Mouse (Mus musculus): ENCODE data around the gene Ttll12.

The Ttll12 gene

DNA sequence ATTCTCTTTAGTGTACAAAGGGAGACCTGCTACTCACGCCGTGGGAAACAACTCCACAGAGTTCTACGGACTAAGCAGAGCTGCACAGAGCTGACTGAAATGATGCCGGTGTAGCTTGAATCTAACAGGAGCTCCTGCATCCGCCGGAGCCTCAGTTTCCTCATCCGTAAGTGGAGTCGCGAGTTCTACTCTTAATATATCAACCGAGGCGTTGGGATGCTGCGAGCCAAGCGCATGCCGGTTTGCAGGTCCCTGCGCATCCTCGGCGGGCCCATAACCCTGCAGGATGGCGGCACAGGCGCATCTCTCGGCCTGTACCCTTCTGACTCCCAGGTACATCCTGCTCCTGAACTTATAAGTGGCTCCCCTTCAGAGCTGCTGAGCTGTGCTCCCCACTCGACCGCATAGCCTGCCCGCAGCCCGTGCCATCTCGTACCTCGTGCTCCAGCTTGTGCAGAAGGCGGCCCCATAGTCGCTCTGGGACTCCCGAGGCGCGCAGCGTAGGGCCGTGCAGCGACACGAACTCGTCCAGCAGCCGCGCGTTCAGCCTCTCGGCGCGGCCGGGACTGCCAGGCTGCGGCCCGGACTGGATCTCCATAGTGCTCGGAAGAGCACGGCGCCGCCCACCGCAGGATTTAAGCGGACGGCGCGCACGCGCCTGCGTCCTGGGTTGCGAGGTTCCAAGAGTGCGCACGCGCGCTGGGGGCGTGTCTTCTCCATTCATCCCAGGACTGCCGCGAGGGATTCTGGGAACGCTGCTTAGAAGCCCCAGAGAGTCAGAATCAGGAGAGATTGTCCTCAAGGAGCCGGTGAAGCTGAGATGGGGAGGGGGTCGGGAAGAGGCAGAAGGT, at the start of gene Ttll12:
Ttll12 (minus strand) TSS at position 645 of the 851 bp plus-strand sequence.
- DNase-seq (ENCODE audit: low spot score in 2 of 2) = peak; percentile 93 to 96

DNA sequence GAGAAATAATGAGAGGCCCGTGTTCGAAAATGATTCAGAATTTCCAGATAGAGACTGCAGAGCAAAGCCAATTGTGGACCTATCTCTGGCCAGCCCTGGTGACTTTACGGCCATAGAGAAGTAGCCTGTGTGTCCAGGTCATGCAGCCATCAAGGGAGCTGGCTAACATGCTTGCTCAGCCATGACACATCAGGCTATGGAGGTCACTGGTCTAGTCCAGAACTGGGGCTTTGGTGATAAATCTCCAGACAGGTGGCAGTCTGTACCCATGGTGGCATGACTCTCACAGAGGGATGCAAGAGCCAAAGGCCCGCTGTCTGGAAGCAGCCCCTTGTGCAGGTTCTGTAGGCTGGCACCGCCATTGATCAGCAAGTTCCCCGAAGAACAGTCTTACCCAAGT, 47.6 kb upstream of the Ttll12 start:
- DNase-seq (ENCODE audit: low spot score in 2 of 2) = no peak

DNA sequence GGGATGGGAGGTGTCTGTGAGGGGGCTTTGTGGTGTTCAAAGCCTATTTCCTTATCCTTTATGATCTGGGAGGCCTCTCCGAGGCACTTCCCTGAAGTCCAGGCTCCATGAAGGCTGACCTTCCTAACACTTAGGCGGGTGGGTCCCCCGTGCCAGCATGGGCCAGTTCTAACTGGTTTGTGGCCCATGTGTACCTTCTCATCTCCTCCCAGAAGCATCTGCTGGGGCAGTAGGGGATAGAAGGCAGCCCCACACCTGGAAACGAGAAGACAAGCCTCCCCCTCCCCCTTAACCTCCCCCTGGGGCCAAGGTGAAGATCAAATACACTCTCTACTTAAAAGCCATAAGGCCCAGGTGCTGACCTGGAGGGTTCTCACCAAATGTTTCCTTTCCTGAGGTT, 45.3 kb upstream of the Ttll12 start:
- DNase-seq (ENCODE audit: low spot score in 2 of 2) = no peak

DNA sequence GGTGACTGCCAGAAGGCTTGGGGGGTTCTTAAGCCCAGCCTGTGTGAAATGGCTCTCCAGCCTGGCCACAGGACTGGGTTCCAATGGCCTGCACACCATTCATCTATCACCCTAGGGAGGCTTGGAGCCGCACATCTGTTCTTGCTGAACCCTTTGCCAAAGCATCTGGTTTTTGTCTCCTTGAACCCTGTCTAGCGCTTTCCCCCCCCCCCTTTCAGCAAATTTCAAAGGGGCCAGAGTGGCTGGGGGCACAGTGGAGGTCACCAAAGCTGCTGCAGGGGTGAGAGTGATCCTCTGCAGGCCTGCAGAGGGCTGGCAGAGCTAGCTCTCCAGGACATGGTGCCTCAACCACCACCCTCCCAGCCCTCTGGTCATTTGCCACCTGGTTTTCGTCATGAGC, 44.2 kb upstream of the Ttll12 start:
- no peak for DNase-seq (ENCODE audit: low spot score in 2 of 2)

DNA sequence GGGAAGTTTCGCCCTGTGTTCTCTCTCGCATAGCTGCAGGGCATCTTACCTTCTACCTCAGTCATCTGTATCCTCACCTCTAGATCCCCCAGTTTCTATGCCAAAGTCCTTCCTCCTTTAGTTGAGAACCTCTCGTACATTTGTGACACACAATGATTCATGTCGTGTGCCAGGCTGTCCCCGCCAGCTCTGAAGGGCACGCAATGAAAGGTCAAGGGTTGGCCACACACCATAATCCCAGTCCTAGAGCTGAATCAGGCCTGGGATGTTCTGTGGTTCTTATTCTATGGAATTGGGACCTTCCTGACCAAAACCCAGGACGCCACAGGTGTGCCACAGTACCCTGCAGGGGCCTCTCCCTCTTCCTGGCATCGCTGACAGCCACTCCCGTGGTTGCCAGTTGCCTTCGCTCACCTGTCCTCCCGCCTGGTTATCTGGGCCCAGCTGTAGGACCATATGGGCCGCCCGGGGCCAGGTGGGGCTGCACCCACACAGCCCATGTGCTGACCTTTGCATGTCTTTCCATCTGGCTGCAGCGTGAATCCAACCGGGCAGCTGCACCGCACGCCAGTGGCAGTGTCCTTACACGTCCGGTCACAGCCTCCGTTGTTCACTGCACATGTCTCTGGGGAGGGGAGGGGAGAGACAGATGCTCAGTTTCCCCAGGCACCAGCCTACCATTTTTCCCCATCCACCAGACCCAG, 43.4 kb upstream of the Ttll12 start:
- no peak for DNase-seq (ENCODE audit: low spot score in 2 of 2)

DNA sequence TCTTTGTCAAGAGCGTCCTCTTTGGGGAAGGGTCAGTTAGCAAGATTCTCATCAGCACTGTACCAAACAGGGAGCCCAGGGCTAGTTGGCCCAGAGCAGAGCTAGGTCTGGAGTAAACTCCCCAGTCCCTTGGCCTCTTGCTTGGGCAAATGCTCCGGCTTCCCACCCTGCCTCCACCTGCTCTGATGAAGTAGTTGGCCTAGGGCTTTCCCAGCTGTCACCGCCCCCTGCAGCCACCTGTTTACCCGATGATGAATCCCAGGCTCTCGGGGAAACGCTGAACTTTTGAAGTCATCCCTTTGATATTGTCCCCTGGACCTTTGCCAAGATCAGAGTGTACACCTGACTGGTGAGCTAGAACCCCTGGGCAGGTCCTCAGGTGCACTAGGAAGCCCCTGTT, 41.8 kb upstream of the Ttll12 start:
- no peak for DNase-seq (ENCODE audit: low spot score in 2 of 2)

DNA sequence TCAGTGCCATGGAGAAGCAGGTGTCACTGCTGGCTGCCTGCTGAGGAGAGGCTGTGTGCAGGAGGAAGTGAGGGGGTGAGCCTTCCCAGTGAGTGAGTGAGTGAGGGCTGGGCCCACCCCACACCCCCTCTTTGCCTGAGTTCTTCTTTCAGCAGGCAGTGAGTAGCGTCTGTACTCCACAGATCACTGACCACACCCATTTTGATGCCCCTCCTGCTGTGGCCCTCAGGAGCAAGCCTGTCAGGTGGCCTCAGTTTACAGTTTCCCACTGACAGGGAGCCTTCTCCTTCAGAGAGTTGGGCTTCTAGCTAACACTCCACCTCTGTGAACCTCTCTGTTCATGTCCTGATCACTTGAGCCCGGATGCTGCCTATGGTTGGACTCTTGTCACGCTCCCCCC, 40.3 kb upstream of the Ttll12 start:
- DNase-seq (ENCODE audit: low spot score in 2 of 2) = no peak

DNA sequence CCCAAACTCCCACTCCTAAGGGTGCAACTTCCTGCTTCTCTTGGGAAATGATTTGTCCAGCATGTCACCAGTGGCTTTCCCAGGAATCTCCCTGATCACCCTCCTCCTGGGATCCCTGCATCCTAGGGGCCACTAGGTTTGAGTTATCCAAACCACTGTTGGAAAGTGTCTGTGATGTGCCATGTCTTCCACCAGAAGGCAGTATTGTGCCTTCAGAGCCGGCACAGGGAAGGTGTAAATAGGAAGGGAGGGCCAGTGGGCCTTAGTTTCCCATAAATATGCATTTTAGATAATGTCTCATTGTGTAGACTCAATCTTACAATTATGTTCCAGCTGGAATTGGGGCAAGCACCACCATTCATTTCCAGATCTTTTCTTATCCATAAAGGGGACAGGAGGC, 39.1 kb upstream of the Ttll12 start:
- DNase-seq (ENCODE audit: low spot score in 2 of 2) = no peak

DNA sequence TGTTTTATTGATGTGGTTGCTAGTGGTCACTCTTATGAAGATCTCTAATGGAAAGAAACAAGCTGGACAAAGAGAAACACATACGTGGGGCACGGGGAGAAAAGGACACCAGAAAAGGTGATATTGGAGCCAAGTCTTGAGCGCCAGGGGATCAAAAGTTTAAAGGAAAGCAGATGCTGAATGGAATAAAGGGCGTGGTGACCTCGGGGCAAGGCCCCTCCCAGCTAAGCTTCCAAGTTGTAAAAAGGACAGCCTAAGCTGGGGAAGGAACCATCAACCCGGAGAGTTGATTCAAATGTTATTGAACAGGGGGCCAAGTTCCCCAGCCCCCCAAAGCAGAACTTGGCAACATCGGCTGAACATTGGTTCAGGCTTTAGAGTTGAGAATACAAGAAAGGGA, 36.1 kb upstream of the Ttll12 start:
- DNase-seq (ENCODE audit: low spot score in 2 of 2) = no peak

DNA sequence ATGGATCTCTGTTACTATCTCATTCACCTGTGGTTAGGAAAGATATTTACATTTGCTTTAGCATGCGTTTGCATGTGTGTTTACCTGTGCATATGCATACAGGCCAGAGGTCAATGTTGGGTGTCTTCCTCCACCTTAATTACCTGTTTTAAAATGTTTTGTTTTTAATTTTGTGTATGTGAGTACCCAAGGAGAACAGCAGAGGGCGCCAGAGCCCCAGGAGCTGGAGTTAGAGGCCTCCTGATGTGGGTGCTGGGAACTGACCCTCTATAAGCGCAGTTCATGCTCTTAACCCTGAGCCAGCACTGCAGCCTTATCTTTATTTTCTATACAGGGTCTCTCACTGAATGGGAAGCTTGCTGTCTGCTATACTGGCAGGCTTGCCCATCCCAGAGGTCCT, 34.8 kb upstream of the Ttll12 start:
- no peak for DNase-seq (ENCODE audit: low spot score in 2 of 2)

DNA sequence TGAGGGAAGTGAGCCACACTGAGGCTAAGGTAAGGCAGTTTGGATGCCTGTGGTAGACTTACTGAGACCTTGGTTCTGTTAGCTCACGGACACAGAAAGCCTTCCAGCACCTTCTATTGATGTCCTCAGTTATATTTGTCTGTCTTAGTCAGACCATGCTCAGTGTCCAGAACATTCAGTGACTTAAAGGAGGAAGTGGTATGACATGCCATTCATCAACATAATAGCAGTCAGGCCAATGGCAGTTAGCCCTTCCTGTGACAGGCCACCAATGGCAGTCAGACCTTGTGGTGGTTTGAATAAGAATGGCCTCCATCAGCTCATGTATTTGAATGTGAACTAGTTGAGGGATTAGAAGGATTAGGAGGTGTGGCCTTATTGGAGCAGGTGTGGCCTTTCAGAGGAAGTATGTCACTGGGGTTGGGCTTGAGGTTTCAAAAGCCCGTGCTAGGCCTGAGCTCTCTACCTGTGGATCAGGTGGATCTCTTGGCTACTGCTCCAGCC, 31.2 kb upstream of the Ttll12 start:
- DNase-seq (ENCODE audit: low spot score in 2 of 2) = no peak

DNA sequence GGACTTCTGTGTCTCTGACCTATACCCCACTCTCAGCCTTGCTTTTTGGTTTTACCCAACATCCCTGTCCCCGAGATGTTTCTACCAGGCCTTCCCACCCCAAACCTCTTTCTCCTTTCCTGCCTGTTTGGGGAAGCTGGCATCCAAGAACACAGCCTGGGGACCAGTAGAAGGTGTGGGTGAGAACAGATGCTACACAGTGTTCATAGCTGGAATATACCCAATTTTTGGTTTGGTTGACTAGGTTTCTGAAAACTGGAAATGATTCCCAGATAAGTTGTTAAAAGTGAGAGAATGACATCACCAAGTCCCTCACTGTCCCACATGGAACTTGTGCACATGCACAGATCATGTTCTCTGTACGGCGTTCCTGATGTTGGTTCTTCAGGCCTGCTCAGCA, 20.3 kb upstream of the Ttll12 start:
- DNase-seq (ENCODE audit: low spot score in 2 of 2) = no peak

DNA sequence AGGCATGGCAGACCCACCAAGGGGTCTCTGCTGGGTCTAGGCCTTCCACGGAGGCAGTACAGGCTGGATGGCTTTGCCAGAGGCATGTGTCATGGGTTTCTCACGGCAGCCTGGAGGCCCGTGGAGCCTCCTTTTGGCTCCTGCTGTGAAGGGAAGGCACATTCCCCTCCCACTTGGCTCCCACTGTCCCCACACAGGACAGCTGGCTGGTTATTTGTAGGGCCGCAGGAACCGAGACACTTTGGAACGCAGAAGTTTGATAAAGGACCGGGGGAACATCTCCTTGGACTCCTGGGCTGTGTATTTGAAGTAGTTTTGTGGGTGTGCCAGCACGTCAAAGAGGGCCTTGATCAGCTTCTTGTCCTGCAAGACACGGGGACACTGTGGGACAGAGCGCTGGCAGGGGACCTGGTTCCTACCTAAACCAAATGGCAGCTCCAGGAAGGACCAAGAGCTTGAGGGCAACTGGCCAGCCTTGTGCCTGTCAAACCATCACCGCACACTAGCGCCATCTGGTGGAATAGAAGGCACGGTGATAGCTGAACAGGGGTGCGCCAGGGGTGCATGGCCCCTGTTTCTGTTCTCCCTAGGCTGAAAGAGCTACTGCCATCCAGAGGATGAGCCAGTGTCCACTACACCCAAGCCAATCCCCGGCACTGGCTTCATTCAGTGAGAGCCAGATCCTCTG, 12.3 kb upstream of the Ttll12 start:
- DNase-seq (ENCODE audit: low spot score in 2 of 2) = peak; percentile 36 to 44

DNA sequence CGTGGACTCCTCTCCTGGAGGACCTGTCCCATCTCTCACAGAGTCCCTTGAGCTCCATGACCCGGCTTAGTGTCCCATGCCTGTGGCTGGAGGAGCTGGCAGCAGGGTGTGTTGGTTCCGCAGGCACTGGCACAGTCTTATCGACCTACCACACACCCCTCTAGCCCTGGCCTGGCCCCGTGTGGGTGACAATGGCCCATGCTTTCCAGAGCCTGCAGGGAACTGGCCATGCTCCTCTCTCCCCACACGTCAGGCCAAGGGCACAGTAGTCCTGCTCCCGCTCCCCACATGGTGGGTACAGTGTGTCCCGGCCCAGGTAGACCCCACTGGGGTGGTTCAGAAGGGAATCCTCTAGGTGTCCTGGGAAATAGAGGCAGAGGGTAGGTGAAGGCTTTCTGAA, 11.7 kb upstream of the Ttll12 start:
- no peak for DNase-seq (ENCODE audit: low spot score in 2 of 2)

DNA sequence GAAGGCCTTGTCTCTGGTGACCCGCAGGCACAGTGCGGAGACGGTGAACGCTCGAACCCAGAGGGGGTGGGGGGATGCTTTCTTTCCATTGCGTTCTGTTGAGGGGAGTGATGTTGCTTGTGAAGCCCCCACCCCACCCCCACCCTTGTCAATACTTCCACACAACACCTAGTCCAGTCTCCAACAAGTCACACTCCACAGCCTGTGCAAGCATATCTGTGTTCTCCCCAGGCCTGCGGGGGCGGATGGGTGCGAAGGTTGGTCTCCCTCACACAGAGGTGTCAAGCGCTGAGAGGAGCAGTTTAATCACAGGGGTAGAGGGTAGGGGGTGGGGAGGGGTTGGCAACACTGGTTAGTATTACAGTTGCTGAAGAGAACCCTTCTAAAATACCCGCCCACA, 11.3 kb upstream of the Ttll12 start:
- DNase-seq (ENCODE audit: low spot score in 2 of 2) = no peak

DNA sequence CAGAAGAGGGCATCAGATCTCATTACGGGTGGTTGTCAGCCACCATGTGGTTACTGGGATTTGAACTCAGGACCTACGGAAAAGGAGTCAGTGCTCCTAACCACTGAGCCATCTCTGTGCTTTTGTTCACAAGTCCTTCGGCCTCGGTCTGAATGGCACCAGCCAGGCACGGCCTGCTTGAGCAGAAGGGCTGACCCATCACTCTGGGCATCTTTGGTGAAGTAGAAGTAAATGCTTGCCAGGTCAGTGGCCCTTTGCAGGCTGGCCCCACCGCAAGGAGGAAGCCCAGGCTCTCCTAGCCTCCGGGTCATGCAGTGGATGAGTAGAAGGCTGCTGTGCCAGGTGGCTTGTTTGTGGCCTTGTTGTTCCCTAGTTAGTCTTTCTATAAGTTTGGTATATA, 8.5 kb upstream of the Ttll12 start:
- no peak for DNase-seq (ENCODE audit: low spot score in 2 of 2)

DNA sequence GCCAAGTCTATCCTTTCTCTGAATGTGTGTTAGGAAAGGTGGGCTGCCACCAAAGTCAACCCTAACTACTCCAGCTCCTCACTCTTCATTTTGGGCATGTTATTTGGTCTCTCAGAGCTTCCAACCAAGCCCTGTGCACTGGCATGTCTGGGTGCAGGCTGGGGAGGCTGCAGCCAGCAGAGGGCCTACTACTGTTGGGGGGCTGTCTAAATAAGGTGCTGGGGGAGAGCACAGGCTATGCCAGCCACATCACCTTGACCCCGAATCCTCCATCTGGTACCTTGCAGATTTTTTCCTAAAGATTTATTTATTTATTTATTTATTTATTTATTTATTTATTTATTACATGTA, 8.1 kb upstream of the Ttll12 start:
- DNase-seq (ENCODE audit: low spot score in 2 of 2) = no peak

DNA sequence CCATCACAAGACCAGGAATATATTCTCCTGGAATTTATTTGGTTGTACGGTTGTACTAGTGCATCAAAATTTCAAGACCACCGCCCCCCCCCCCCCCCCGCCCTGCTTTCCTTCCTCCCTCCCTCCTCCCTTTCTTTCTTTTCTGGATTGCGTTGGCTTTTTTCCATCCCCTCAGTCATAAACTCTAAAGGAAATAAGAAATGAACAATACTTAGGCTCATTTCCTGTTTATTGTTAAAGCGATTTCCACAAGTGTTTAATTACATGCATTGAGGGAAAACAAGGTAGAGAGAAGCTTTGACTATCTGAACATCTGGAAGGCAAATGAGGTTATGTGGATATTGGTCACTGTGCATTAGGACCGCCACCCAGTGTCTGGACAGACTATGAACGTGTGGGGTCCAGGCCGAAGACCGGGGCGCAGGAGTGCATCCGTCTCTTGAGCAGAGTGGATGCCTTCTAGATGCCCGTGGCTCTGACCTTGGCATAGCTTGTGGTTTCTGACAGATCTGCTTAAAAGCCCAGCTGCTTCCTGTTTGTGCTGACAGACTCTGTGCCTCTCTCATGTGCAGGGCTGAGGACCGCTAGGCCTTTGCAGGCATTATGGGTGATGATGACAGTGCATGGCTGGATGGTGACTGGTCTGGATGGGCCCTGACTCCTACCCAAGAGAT, 7.6 kb upstream of the Ttll12 start:
- no peak for DNase-seq (ENCODE audit: low spot score in 2 of 2)

DNA sequence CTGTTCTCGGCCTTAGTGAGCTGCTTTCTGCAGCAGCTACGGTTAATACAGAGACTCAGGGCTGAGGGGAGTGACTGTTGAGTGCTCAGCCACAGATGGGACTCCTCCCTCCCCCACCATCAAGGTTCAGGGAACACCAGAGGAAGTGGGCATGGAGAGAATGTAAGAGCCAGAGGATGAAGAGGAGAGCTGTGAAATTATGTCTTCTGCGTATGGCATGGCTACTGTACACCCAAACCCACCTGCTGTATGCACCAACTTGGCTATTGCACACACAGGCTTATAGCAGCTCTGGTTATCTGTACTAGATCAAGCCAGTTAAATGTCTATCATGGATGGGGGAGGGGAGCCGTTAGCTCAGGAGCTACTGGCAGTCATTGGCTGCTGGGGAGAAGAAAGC, 6.2 kb upstream of the Ttll12 start:
- no peak for DNase-seq (ENCODE audit: low spot score in 2 of 2)

DNA sequence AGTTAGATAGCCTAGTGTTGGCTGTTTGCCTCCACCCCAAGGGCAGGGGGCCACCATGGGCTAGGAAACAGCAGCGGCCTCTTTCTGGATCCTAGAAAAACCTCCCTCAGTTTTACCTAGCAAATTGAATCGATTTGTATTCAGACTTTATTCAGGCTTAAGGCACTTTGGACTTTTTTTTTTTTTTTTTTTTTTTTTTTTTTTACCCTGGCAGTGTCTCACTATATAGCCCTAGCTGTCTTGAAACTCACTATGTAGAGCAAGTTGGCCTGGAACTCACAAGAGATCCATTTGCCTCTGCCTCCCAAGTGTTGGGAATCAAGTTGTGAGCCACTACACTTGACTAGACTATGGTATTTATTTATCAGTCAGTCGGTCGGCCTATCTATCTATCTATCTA, 1.9 kb upstream of the Ttll12 start:
- no peak for DNase-seq (ENCODE audit: low spot score in 2 of 2)

DNA sequence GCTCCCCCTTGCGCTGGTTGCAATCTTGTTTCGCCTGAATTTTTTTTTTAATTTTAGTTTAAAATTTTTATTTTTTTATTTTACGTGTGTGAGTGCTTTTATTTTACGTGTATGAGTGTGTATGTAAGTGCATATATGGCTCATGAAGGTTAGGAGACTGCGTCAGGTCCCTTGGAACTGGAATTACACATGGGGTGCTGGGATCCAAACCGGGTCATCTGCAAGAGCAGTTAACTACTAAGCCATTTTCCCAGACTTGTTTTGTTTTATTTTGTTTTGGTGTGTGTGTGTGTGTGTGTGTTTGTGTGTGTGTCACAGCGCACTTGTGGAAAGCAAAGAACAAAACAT, 381 bp upstream of the Ttll12 start:
- no peak for DNase-seq (ENCODE audit: low spot score in 2 of 2)
